27 mouse cellular contexts compared by ENCODE assay signal in the genomic region with DNA sequence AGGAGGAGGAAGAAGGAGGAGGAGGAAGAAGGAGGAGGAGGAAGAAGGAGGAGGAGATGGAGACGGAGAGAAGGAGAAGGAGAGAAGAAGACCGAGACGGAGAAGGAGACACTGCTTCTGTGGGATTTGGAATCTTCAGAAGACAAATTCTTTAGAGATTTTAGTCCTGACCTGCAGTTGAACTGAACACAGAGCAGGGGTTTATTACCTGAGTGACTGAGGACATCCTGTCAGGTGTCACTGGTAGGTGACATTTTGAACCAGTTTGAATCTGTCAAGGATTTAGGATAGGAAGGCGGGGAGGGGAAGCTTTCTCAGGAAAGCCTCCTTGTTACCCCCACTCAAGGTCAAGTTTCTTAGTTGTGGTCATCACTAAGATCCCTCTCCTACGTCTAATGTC.
A peak's percentile ranks its signal among the peaks of the same experiment; 100 is the strongest.
DNase-seq lines count a peak whose midpoint lies in the region; ATAC-seq and TF ChIP-seq lines count a peak whose summit lies in the region.
"Had no signal": no experiment of that assay in that cellular context is flagged by ENCODE, and none has a peak within 500 bp of the region (broad histone marks: within the 10 kb centered on the region; RNA-seq: fewer than 3 reads in every experiment).

No protein-coding gene starts in this region.

- WGBS in hindbrain, embryonic 11.5 days = 82% methylated on average over 5 of the region's 5 CpGs
- WGBS in hindbrain, postnatal 0 days = 85% methylated on average over 5 of the region's 5 CpGs
- WGBS in intestine, postnatal 0 days = 81% methylated on average over 5 of the region's 5 CpGs

- TF ChIP-seq CTCF in hindbrain, postnatal 0 days (IDR thresholded peaks at IDR 0.05; ENCODE audit: low read depth) = no peak
- TF ChIP-seq CTCF in intestine, postnatal 0 days (IDR thresholded peaks at IDR 0.05; ENCODE audit: low read depth) = no peak

- no peaks in the 10 kb centered on the region for H3K27me3 ChIP-seq in hindbrain, embryonic 11.5 days (ENCODE audit: control insufficient read depth, insufficient read depth, low read length)
- no peaks in the 10 kb centered on the region for H3K27me3 ChIP-seq in hindbrain, postnatal 0 days (ENCODE audit: insufficient read depth, low read length)
- H3K27me3 ChIP-seq in intestine, postnatal 0 days (replicated peaks; ENCODE audit: control insufficient read depth, insufficient read depth, low read length) = no peaks in the 10 kb centered on the region
- H3K27me3 ChIP-seq: forebrain, embryonic 13.5 days; hindbrain, embryonic 13.5 days; limb, embryonic 12.5 days; liver, embryonic 15.5 days; lung, embryonic 15.5 days; neural tube, embryonic 13.5 days had no signal

- no peak for ATAC-seq in hindbrain, embryonic 11.5 days (ENCODE audit: low FRiP score)
- ATAC-seq in hindbrain, postnatal 0 days = no peak
- ATAC-seq in inflammation-experienced regulatory T-cells, adult 6 months = peak; percentile 17
- ATAC-seq in intestine, postnatal 0 days = no peak
- ATAC-seq: forebrain, embryonic 13.5 days had no signal

- no peak overlapping the region for H3K4me2 ChIP-seq in hindbrain, embryonic 11.5 days (replicated peaks; ENCODE audit: low read depth, low read length)
- no peak overlapping the region for H3K4me2 ChIP-seq in hindbrain, postnatal 0 days (ENCODE audit: low read depth, low read length)
- no peak overlapping the region for H3K4me2 ChIP-seq in intestine, postnatal 0 days (replicated peaks; ENCODE audit: low read depth)
- H3K4me2 ChIP-seq: forebrain, embryonic 13.5 days; heart, embryonic 11.5 days; hindbrain, embryonic 13.5 days; limb, embryonic 12.5 days; liver, embryonic 15.5 days; lung, embryonic 15.5 days; midbrain, embryonic 11.5 days; neural tube, embryonic 13.5 days had no signal

- no peak overlapping the region for H3K9ac ChIP-seq in hindbrain, embryonic 11.5 days (ENCODE audit: low read depth, low read length)
- no peak overlapping the region for H3K9ac ChIP-seq in hindbrain, postnatal 0 days (replicated peaks; ENCODE audit: low read length)
- H3K9ac ChIP-seq in intestine, postnatal 0 days (ENCODE audit: low read depth, low read length) = no peak overlapping the region
- H3K9ac ChIP-seq: forebrain, embryonic 13.5 days; hindbrain, embryonic 13.5 days; limb, embryonic 12.5 days; liver, embryonic 15.5 days; lung, embryonic 15.5 days; neural tube, embryonic 13.5 days had no signal

- no peak overlapping the region for H3K4me3 ChIP-seq in hindbrain, embryonic 11.5 days (ENCODE audit: low read depth, low read length)
- H3K4me3 ChIP-seq in hindbrain, postnatal 0 days (ENCODE audit: low read length) = no peak overlapping the region
- no peak overlapping the region for H3K4me3 ChIP-seq in intestine, postnatal 0 days (ENCODE audit: low read depth, low read length)
- H3K4me3 ChIP-seq: forebrain, embryonic 13.5 days; hindbrain, embryonic 13.5 days; layer of hippocampus, adult 2 months; left cerebral cortex, adult 2 months; limb, embryonic 12.5 days; liver, embryonic 15.5 days; lung, embryonic 15.5 days; myocyte; neural tube, embryonic 13.5 days had no signal

- no peak overlapping the region for H3K27ac ChIP-seq in hindbrain, embryonic 11.5 days (ENCODE audit: low read depth, low read length)
- H3K27ac ChIP-seq in hindbrain, postnatal 0 days = no peak overlapping the region
- H3K27ac ChIP-seq in intestine, postnatal 0 days (ENCODE audit: low read depth, low read length) = no peak overlapping the region
- H3K27ac ChIP-seq: forebrain, embryonic 13.5 days; hindbrain, embryonic 13.5 days; layer of hippocampus, adult 2 months; left cerebral cortex, adult 2 months; limb, embryonic 12.5 days; liver, embryonic 15.5 days; lung, embryonic 15.5 days; neural tube, embryonic 13.5 days had no signal

- DNase-seq in hindbrain, embryonic 11.5 days (ENCODE audit: low spot score) = peak; percentile 8
- no peak for DNase-seq in hindbrain, postnatal 0 days (ENCODE audit: low spot score)
- DNase-seq in R1 (ENCODE audit: low read depth, low spot score) = peak; percentile 77
- DNase-seq in frontal cortex, postnatal 25 days (ENCODE audit: low spot score in 2 of 2) = no peak
- no peak for DNase-seq in spleen, adult 12 weeks (ENCODE audit: low spot score)
- DNase-seq: adrenal gland, postnatal 10 days; B cell, adult 2 months; cerebellum, adult 9-10 months; gastrocnemius, postnatal 25 days; heart, adult 18-20 months; heart, postnatal 36 days; kidney, adult 2 months; kidney, postnatal 36 days had no signal

- H3K4me1 ChIP-seq in hindbrain, embryonic 11.5 days (replicated peaks; ENCODE audit: control insufficient read depth, insufficient read depth, low read length) = no peaks in the 10 kb centered on the region
- no peaks in the 10 kb centered on the region for H3K4me1 ChIP-seq in hindbrain, postnatal 0 days (ENCODE audit: insufficient read depth, low read length)
- no peaks in the 10 kb centered on the region for H3K4me1 ChIP-seq in intestine, postnatal 0 days (replicated peaks; ENCODE audit: control insufficient read depth, insufficient read depth, low read length)
- H3K4me1 ChIP-seq: forebrain, embryonic 13.5 days; hindbrain, embryonic 13.5 days; limb, embryonic 12.5 days; liver, embryonic 15.5 days; lung, embryonic 15.5 days; neural tube, embryonic 13.5 days had no signal

- no peaks in the 10 kb centered on the region for H3K9me3 ChIP-seq in hindbrain, embryonic 11.5 days (ENCODE audit: control insufficient read depth, low read length)
- no peaks in the 10 kb centered on the region for H3K9me3 ChIP-seq in hindbrain, postnatal 0 days (ENCODE audit: low read length)
- H3K9me3 ChIP-seq in intestine, postnatal 0 days (ENCODE audit: control insufficient read depth) = no peaks in the 10 kb centered on the region
- H3K9me3 ChIP-seq: forebrain, embryonic 13.5 days; G1E; hindbrain, embryonic 13.5 days; limb, embryonic 12.5 days; liver, embryonic 15.5 days; lung, embryonic 15.5 days; neural tube, embryonic 13.5 days had no signal

- no peaks in the 10 kb centered on the region for H3K36me3 ChIP-seq in hindbrain, embryonic 11.5 days (ENCODE audit: control insufficient read depth, insufficient read depth, low read length)
- H3K36me3 ChIP-seq in hindbrain, postnatal 0 days (ENCODE audit: insufficient read depth, low read length) = no peaks in the 10 kb centered on the region
- H3K36me3 ChIP-seq in intestine, postnatal 0 days (ENCODE audit: control insufficient read depth, insufficient read depth) = no peaks in the 10 kb centered on the region
- H3K36me3 ChIP-seq: G1E; hindbrain, embryonic 13.5 days; limb, embryonic 12.5 days; liver, embryonic 15.5 days; lung, embryonic 15.5 days; neural tube, embryonic 13.5 days had no signal

Comparison
In these comparisons a context has a peak if more than half of its experiments do, and no peak if none do; other contexts are left out.
1. DNase-seq: peak in hindbrain, embryonic 11.5 days (single experiment) and R1 (single experiment); none in hindbrain, postnatal 0 days (single experiment), frontal cortex, postnatal 25 days (0 of 2) and spleen, adult 12 weeks (single experiment).